Mouse (Mus musculus) erythroblast, embryonic 14.5 days (primary cell): Measurements from ENCODE around the gene Fam151b.

Source experiments
- GATA1 ChIP-seq: IDR thresholded peaks from 2 replicates; pipeline ENCODE4 v1.6.1; 2012; ENCODE audit warnings: low read length, inconsistent platforms, mixed read lengths
- TAL1 ChIP-seq: IDR thresholded peaks from 3 replicates; pipeline ENCODE4 v1.6.1; 2012; ENCODE audit warnings: low read length, inconsistent platforms, mixed read lengths

DNA sequence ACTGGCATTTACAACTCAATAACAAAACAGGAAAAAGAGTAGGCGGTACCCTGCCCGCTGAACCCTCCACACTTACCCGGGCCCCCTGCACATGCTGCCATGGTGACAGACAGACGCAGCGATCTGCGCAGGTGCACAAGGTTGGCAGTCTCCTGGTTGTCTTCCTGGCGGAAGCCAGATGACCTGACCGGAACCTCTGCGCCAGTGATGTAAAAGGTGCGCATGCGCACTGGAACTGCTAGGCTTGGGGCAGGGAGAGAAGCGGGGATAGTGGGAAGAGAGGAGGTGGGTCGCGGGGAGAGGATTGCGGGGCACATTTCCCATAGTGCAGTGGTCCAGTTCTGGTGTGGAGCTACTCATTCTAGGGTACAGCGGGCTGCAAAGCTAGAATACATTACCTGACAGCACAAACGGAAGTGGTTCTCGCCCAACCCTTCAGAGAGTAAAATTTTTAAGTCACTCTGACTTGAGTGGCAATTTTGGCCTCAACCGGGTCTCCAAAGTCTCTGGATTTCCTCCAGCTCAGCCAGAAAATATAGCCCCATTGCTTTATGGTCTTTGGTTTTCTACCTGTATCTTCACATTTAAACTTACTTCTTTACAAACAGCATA is at the start of gene Fam151b:
- TF ChIP-seq TAL1 (no peak), GATA1 (no peak)
